Mouse (Mus musculus) C2C12 (cell line): Measurements from ENCODE around the gene Rfx5.

Experiments
- CEBPB ChIP-seq: IDR thresholded peaks from one replicate; pipeline ENCODE4 v1.6.1; 2011; ENCODE audit warnings: low read depth, mild to moderate bottlenecking, control low read depth, moderate library complexity
- CTCF ChIP-seq: IDR thresholded peaks from one replicate; pipeline ENCODE4 v1.5.1; 2011; ENCODE audit not compliant: control insufficient read depth, insufficient read depth, insufficient read length
- MAX ChIP-seq: IDR thresholded peaks from one replicate; pipeline ENCODE4 v1.6.1; 2011; ENCODE audit warnings: mild to moderate bottlenecking, control low read depth
- MYOG ChIP-seq: IDR thresholded peaks from one replicate; pipeline ENCODE4 v1.6.1; 2011; ENCODE audit not compliant: control insufficient read depth, insufficient read length; ENCODE audit errors: extremely low read depth

- TF ChIP-seq MYOG (no peak), CTCF (no peak), CEBPB (no peak), MAX (no peak)
Measured at GRCm38 (mm10) chr3:94987578-94987977, 33.7 kb downstream of the Rfx5 start.
